Mouse (Mus musculus): ENCODE measurements around the gene Eif4a2. TPM values are rescaled to one million over a fixed set of nuclear protein-coding genes. Genes with fewer than 3 reads are reported as not detected.

The Eif4a2 gene
- total and polyA plus RNA-seq, 2 experiments from 2014 or later = 291 to 647 TPM

DNA sequence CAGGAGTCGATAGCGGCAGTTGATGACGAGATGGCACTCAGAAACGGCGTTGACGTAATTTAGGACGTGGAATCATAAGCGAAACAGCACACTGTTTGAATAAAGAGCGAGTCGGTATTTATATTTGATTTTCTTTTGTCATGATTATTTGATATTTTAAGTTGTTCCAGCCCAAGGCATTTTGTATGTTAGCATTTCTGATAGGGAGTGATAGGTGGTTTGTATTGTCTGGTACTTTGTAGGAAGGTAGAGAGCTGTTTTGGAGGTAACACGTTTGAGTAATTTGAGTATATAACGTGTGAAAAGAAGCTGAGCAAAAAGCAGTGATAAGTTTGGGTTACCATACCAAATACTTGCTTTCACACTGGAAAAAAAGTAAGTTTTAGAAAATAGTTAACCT is 5.1 kb downstream of the Eif4a2 start:
- Histone ChIP-seq H3K4me3 (ENCODE audit: low read depth, low read length) (no peak overlapping the region), H3K27ac (ENCODE audit: low read depth, low read length) (no peak overlapping the region), H3K9ac (replicated peaks; ENCODE audit: low read length, poor library complexity, severe bottlenecking) (no peak overlapping the region), H3K27me3 (ENCODE audit: insufficient read depth, low read length) (no peaks in the 10 kb centered on the region), H3K4me2 (ENCODE audit: low read depth, low read length, poor library complexity, severe bottlenecking) (no peak overlapping the region), H3K4me1 (ENCODE audit: insufficient read depth, low read length) (no peaks in the 10 kb centered on the region), H3K9me3 (ENCODE audit: low read length) (no peaks in the 10 kb centered on the region), H3K36me3 (ENCODE audit: insufficient read depth, low read length) (peaks cover 40% of the 10 kb centered on the region)
- ATAC-seq (ENCODE audit: low FRiP score) = no peak
- TF ChIP-seq CTCF (IDR thresholded peaks at IDR 0.05) = no peak
- DNase-seq (ENCODE audit: low spot score) = no peak
- WGBS = 82% methylated on average over 12 of the region's 12 CpGs

DNA sequence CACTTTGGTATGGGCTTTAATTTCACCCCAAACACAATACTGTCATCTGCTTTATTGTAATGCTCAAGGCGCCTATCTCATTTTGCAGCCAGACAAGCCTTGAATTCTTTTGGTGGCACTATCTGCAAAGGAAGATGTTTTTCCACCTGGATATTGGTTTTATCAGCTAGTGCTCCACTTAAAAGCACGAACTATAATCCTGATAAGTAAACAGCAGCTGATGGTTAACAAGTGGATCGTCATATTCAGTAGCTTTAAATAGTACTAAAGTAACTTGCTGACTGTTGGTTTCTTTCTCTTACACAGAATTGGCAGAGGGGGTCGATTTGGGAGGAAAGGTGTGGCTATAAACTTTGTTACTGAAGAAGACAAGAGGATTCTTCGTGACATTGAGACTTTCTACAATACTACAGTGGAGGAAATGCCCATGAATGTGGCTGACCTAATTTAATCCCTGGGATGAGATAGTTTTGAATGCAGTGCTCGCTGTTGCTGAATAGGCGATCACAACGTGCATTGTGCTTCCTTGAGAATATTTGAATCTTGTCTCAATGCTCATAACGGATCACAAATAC is 5.7 kb downstream of the Eif4a2 start:
- Histone ChIP-seq H3K9ac (replicated peaks; ENCODE audit: low read length, poor library complexity, severe bottlenecking) (no peak overlapping the region), H3K4me2 (ENCODE audit: low read depth, low read length, poor library complexity, severe bottlenecking) (no peak overlapping the region), H3K36me3 (ENCODE audit: insufficient read depth, low read length) (peaks cover 42% of the 10 kb centered on the region), H3K9me3 (ENCODE audit: low read length) (no peaks in the 10 kb centered on the region), H3K27ac (ENCODE audit: low read depth, low read length) (no peak overlapping the region), H3K4me1 (ENCODE audit: insufficient read depth, low read length) (no peaks in the 10 kb centered on the region), H3K27me3 (ENCODE audit: insufficient read depth, low read length) (no peaks in the 10 kb centered on the region), H3K4me3 (ENCODE audit: low read depth, low read length) (no peak overlapping the region)
- WGBS = 51% methylated on average over 9 of the region's 9 CpGs
- DNase-seq (ENCODE audit: low spot score) (no peak), ATAC-seq (ENCODE audit: low FRiP score) (no peak)
- no peak for TF ChIP-seq CTCF (IDR thresholded peaks at IDR 0.05)

DNA sequence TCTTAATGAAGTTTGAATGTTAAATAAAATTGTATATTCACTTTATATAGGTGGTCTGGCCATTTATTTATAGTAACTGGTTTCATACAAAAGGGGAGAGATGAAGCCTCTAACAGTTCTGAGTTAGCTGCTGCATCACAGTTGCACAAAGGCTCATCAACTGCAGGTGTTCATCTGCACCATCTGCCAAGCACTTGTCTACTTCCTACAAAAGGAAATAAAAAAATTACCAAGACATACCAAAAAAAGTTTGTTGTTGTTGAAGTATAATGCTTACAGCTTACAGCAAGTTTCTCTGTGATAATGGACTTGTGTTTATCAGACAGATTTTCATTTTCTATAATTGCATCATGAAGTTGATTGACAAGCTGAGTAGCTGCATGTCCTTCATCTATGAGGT is 6.7 kb downstream of the Eif4a2 start:
- ATAC-seq (ENCODE audit: low FRiP score) (no peak), DNase-seq (ENCODE audit: low spot score) (no peak)
- Histone ChIP-seq H3K9ac (replicated peaks; ENCODE audit: low read length, poor library complexity, severe bottlenecking) (no peak overlapping the region), H3K4me1 (ENCODE audit: insufficient read depth, low read length) (no peaks in the 10 kb centered on the region), H3K4me3 (ENCODE audit: low read depth, low read length) (no peak overlapping the region), H3K27me3 (ENCODE audit: insufficient read depth, low read length) (no peaks in the 10 kb centered on the region), H3K9me3 (ENCODE audit: low read length) (no peaks in the 10 kb centered on the region), H3K36me3 (ENCODE audit: insufficient read depth, low read length) (peaks cover 42% of the 10 kb centered on the region), H3K27ac (ENCODE audit: low read depth, low read length) (no peak overlapping the region), H3K4me2 (ENCODE audit: low read depth, low read length, poor library complexity, severe bottlenecking) (no peak overlapping the region)
- no peak for TF ChIP-seq CTCF (IDR thresholded peaks at IDR 0.05)

DNA sequence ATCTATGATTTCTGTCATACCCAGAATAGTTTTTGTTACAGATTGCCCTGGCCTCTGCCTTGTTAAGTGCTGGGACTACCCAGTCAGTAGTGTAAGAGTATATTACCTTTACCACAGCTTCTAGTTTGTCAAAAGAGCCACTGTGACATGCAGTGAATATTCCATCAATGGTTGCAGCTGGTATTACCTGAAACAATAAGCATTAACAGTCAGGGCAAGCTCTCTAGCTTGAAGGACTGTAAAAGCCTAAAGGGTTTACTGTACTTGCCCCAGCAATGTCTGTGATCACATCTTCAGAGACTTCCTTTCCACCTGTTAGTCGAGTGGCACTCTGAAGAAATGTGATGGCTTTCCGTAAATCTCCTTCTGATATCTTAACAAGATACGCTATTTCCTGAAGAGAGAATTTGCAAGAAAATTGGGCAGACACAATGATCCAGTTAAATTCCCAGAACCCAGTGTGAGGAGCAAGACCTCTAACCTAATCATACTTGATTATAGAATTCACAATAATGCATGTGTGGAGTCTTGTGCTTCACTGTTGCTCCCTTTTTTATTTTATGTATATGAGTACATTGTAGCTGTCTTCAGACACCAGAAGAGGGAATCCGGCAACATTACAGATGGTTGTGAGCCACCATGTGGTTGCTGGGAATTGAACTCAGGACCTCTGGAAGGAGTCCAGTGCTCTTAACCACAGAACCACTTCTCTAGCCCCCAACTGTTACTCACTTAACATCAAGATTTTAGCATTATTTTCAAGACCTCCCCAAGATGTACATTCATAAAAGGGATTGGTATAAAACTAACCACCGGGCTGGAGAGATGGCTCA is 7.3 kb downstream of the Eif4a2 start:
- DNase-seq (ENCODE audit: low spot score) (no peak), ATAC-seq (ENCODE audit: low FRiP score) (no peak)
- 65% methylated on average over 5 of the region's 5 CpGs for WGBS
- Histone ChIP-seq H3K4me2 (ENCODE audit: low read depth, low read length, poor library complexity, severe bottlenecking) (no peak overlapping the region), H3K4me3 (ENCODE audit: low read depth, low read length) (no peak overlapping the region), H3K4me1 (ENCODE audit: insufficient read depth, low read length) (no peaks in the 10 kb centered on the region), H3K9ac (replicated peaks; ENCODE audit: low read length, poor library complexity, severe bottlenecking) (no peak overlapping the region), H3K27ac (ENCODE audit: low read depth, low read length) (no peak overlapping the region), H3K27me3 (ENCODE audit: insufficient read depth, low read length) (no peaks in the 10 kb centered on the region), H3K36me3 (ENCODE audit: insufficient read depth, low read length) (peaks cover 37% of the 10 kb centered on the region), H3K9me3 (ENCODE audit: low read length) (no peaks in the 10 kb centered on the region)
- TF ChIP-seq CTCF (IDR thresholded peaks at IDR 0.05) = 0 out of 2 replicates have a peak, but pooled peaks have one; percentile 11

DNA sequence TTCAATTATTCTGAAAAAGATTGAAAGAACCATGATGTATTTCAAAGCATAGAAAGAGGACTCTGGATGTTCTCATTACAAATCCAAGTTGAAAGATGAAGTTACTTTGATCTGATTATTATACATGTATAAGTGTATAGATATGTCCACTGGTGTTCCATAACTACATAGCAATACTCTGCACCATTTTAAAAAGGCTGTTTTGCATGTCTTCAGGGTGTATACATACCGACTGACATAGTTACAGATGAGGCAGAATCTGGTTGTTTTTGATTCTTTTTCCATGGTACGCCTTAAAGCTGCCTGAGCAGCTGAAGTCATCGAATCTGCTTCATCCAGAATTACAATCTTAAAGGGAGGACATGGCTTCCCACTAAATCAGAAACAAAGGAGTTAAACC is 8.2 kb downstream of the Eif4a2 start:
- Histone ChIP-seq H3K4me2 (ENCODE audit: low read depth, low read length, poor library complexity, severe bottlenecking) (no peak overlapping the region), H3K4me3 (ENCODE audit: low read depth, low read length) (no peak overlapping the region), H3K9ac (replicated peaks; ENCODE audit: low read length, poor library complexity, severe bottlenecking) (no peak overlapping the region), H3K36me3 (ENCODE audit: insufficient read depth, low read length) (peaks cover 33% of the 10 kb centered on the region), H3K27me3 (ENCODE audit: insufficient read depth, low read length) (no peaks in the 10 kb centered on the region), H3K27ac (ENCODE audit: low read depth, low read length) (no peak overlapping the region), H3K4me1 (ENCODE audit: insufficient read depth, low read length) (no peaks in the 10 kb centered on the region), H3K9me3 (ENCODE audit: low read length) (no peaks in the 10 kb centered on the region)
- TF ChIP-seq CTCF (IDR thresholded peaks at IDR 0.05) = no peak
- 86% methylated on average over 3 of the region's 3 CpGs for WGBS
- ATAC-seq (ENCODE audit: low FRiP score) = no peak
- no peak for DNase-seq (ENCODE audit: low spot score)

DNA sequence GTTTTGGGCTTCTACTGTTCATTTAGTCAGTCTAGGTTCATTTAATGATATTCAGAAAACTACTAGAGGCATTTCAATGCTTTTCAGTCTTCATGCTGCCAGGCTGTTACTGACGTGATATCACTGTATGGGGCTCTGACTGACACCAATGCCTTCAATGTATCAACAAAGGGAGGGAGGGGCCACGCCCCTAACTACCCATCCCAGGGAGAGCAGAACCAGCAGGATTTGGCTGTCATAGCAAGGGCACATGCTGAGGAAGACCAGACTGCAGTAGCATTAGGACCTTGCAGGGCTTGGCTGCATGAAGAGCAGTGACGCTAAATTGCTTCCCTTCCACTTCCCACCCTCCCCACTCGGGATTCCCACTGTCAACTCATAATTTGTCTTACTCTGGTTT is 9.9 kb downstream of the Eif4a2 start:
- H3K4me3 ChIP-seq (ENCODE audit: low read depth, low read length) = no peak overlapping the region
- TF ChIP-seq CTCF (IDR thresholded peaks at IDR 0.05) = no peak
- H3K9me3 ChIP-seq (ENCODE audit: low read length) = no peaks in the 10 kb centered on the region
- no peak for ATAC-seq (ENCODE audit: low FRiP score)
- H3K9ac ChIP-seq (replicated peaks; ENCODE audit: low read length, poor library complexity, severe bottlenecking) = no peak overlapping the region
- H3K4me2 ChIP-seq (ENCODE audit: low read depth, low read length, poor library complexity, severe bottlenecking) = no peak overlapping the region
- H3K27me3 ChIP-seq (ENCODE audit: insufficient read depth, low read length) = no peaks in the 10 kb centered on the region
- no peaks in the 10 kb centered on the region for H3K4me1 ChIP-seq (ENCODE audit: insufficient read depth, low read length)
- H3K27ac ChIP-seq (ENCODE audit: low read depth, low read length) = no peak overlapping the region
- peaks cover 24% of the 10 kb centered on the region for H3K36me3 ChIP-seq (ENCODE audit: insufficient read depth, low read length)
- WGBS = 64% methylated on average over 4 of the region's 4 CpGs
- no peak for DNase-seq (ENCODE audit: low spot score)
